Mouse (Mus musculus): ENCODE data around the gene Nup210l.
A peak's percentile ranks its signal among the peaks of the same experiment; 100 is the strongest.
"Not testable (repeated sequence)": the region's sequence is repeated elsewhere in the genome, so short reads cannot be mapped to it uniquely, and the experiment has no call there.

The Nup210l gene

GRCm38 (mm10) chr3:90097928-90098327 is 6.0 kb upstream of the Nup210l start:
- no peak for DNase-seq (ENCODE audit: low read depth)

GRCm38 (mm10) chr3:90101010-90101409 is 2.9 kb upstream of the Nup210l start:
- DNase-seq (ENCODE audit: low read depth), result no peak

GRCm38 (mm10) chr3:90101673-90102072 is 2.3 kb upstream of the Nup210l start:
- no peak for DNase-seq (ENCODE audit: low read depth)

GRCm38 (mm10) chr3:90102239-90102638 is 1.7 kb upstream of the Nup210l start:
- DNase-seq (ENCODE audit: low read depth), result no peak

GRCm38 (mm10) chr3:90103176-90103575 is 756 bp upstream of the Nup210l start:
- DNase-seq (ENCODE audit: low read depth), result no peak

GRCm38 (mm10) chr3:90111706-90112105 is 7.8 kb downstream of the Nup210l start:
- DNase-seq (ENCODE audit: low read depth), result no peak

- DNase-seq (ENCODE audit: low read depth), result no peak
Observed at GRCm38 (mm10) chr3:90114342-90114741, 10.4 kb downstream of the Nup210l start.

- no peak for DNase-seq (ENCODE audit: low read depth)
Observed at GRCm38 (mm10) chr3:90115526-90115925, 11.6 kb downstream of the Nup210l start.

GRCm38 (mm10) chr3:90118132-90118790 is 14.3 kb downstream of the Nup210l start:
- no peak for DNase-seq (ENCODE audit: low read depth)

GRCm38 (mm10) chr3:90122036-90122435 is 18.1 kb downstream of the Nup210l start:
- DNase-seq (ENCODE audit: low read depth), result not testable (repeated sequence)

- DNase-seq (ENCODE audit: low read depth), result no peak
Observed at GRCm38 (mm10) chr3:90125710-90126109, 21.8 kb downstream of the Nup210l start.

- no peak for DNase-seq (ENCODE audit: low read depth)
Observed at GRCm38 (mm10) chr3:90127881-90128280, 23.9 kb downstream of the Nup210l start.

GRCm38 (mm10) chr3:90132745-90133144 is 28.8 kb downstream of the Nup210l start:
- DNase-seq (ENCODE audit: low read depth), result no peak

GRCm38 (mm10) chr3:90133331-90133730 is 29.4 kb downstream of the Nup210l start:
- no peak for DNase-seq (ENCODE audit: low read depth)

GRCm38 (mm10) chr3:90134483-90134882 is 30.6 kb downstream of the Nup210l start:
- no peak for DNase-seq (ENCODE audit: low read depth)

- no peak for DNase-seq (ENCODE audit: low read depth)
Observed at GRCm38 (mm10) chr3:90134993-90135392, 31.1 kb downstream of the Nup210l start.

- no peak for DNase-seq (ENCODE audit: low read depth)
Observed at GRCm38 (mm10) chr3:90136660-90137059, 32.7 kb downstream of the Nup210l start.

GRCm38 (mm10) chr3:90137606-90138005 is 33.7 kb downstream of the Nup210l start:
- DNase-seq (ENCODE audit: low read depth), result no peak

- DNase-seq (ENCODE audit: low read depth), result no peak
Observed at GRCm38 (mm10) chr3:90139962-90140361, 36.0 kb downstream of the Nup210l start.

- no peak for DNase-seq (ENCODE audit: low read depth)
Observed at GRCm38 (mm10) chr3:90145461-90145860, 41.5 kb downstream of the Nup210l start.

- no peak for DNase-seq (ENCODE audit: low read depth)
Observed at GRCm38 (mm10) chr3:90146651-90147050, 42.7 kb downstream of the Nup210l start.

- DNase-seq (ENCODE audit: low read depth), result no peak
Observed at GRCm38 (mm10) chr3:90151086-90151740, 47.3 kb downstream of the Nup210l start.

- DNase-seq (ENCODE audit: low read depth), result peak; percentile 8
Observed at GRCm38 (mm10) chr3:90155996-90156395, 52.1 kb downstream of the Nup210l start.

- no peak for DNase-seq (ENCODE audit: low read depth)
Observed at GRCm38 (mm10) chr3:90159757-90160156, 55.8 kb downstream of the Nup210l start.

Data from c-Kit-positive CD71-negative TER-119-negative erythroid progenitor cells, embryonic 14.5 days (primary cell).